Mouse (Mus musculus) layer of hippocampus, adult 9-10 months (tissue): ENCODE data around the gene Ms4a2.

ENCODE experiments used
- DNase-seq: peaks from one replicate; pipeline ENCODE4 v3.0.0; 2022; ENCODE audit warnings: low spot score

Gene Ms4a2

GRCm38 (mm10) chr19:11589205-11589604 lies 34.3 kb downstream of the Ms4a2 start:
- no peak for DNase-seq

- no peak for DNase-seq
Measured at GRCm38 (mm10) chr19:11574965-11575364, 48.6 kb downstream of the Ms4a2 start.
